Mouse (Mus musculus) heart, embryonic 14.5 days (tissue): ENCODE measurements around the gene Tln2. TPM values are rescaled to one million over a fixed set of nuclear protein-coding genes. Genes with fewer than 3 reads are reported as not detected.
A peak's percentile ranks its signal among the peaks of the same experiment; 100 is the strongest.

Experiments used
- ATAC-seq: fragments of 200-750 bp; cut with Nextera tagmentation; 2 replicates; pipeline ENCODE4 v1.8.0; 2017; ENCODE audit warnings: low read depth, moderate TSS enrichment; ENCODE audit not compliant: insufficient number of reproducible peaks, insufficient read depth, low FRiP score
- H3K27ac ChIP-seq, 2 experiments: fragments of 200-500 bp in 1 of 2; fragments of 300-500 bp in 1 of 2; sonication (generic) in 1 of 2; replicated peaks in 1 of 2; 2 replicates each; pipeline ENCODE4 v1.5.1; 2012 to 2014; ENCODE audit warnings: low read depth in 2 of 2, low read length in 2 of 2, control low read depth in 1 of 2, mild to moderate bottlenecking in 1 of 2, mixed read lengths in 1 of 2; ENCODE audit not compliant: control insufficient read depth in 1 of 2, insufficient read depth in 1 of 2
- H3K27me3 ChIP-seq: fragments of 300-500 bp; sonication (generic); 2 replicates; pipeline ENCODE4 v1.6.1; 2014; ENCODE audit warnings: mild to moderate bottlenecking, low read length, control low read depth; ENCODE audit not compliant: control insufficient read depth, insufficient read depth
- H3K36me3 ChIP-seq: fragments of 300-500 bp; sonication (generic); 2 replicates; pipeline ENCODE4 v1.6.1; 2014; ENCODE audit warnings: mild to moderate bottlenecking, control low read depth, low read length, mixed read lengths; ENCODE audit not compliant: control insufficient read depth, insufficient read depth
- H3K4me1 ChIP-seq, 2 experiments: fragments of 200-500 bp in 1 of 2; fragments of 300-500 bp in 1 of 2; sonication (generic) in 1 of 2; 2 replicates each; pipeline ENCODE4 v1.6.1; 2012 to 2014; ENCODE audit warnings: low read length in 2 of 2, control low read depth in 1 of 2, mixed read lengths in 1 of 2; ENCODE audit not compliant: control insufficient read depth in 2 of 2, insufficient read depth in 2 of 2
- H3K4me2 ChIP-seq: fragments of 300-500 bp; sonication (generic); 2 replicates; pipeline ENCODE4 v1.6.1; 2014; ENCODE audit warnings: mild to moderate bottlenecking, low read length
- H3K4me3 ChIP-seq, 2 experiments: fragments of 200-500 bp in 1 of 2; fragments of 300-500 bp in 1 of 2; sonication (generic) in 1 of 2; 2 replicates each; pipeline ENCODE4 v1.5.1; 2012 to 2014; ENCODE audit warnings: low read length in 2 of 2, mild to moderate bottlenecking in 2 of 2, control low read depth in 1 of 2, low read depth in 1 of 2, moderate library complexity in 1 of 2; ENCODE audit not compliant: control insufficient read depth in 1 of 2, insufficient read depth in 1 of 2
- H3K9ac ChIP-seq: fragments of 300-500 bp; sonication (generic); 2 replicates; pipeline ENCODE4 v1.6.1; 2014; ENCODE audit warnings: mild to moderate bottlenecking, low read length
- H3K9me3 ChIP-seq: fragments of 300-500 bp; sonication (generic); 2 replicates; pipeline ENCODE4 v1.6.1; 2016; ENCODE audit warnings: low read length, control low read depth; ENCODE audit not compliant: control insufficient read depth
- WGBS: fragments of 180-500 bp; shearing (Covaris S2); extraction: QIAGEN DNeasy Blood & Tissue Kit; methylation state at CpG from one replicate; pipeline ENCODE4 v1.1.7; 2014; 5-methylcytosine and 5-hydroxymethylcytosine counted together
- polyA plus RNA-seq: library from polyadenylated mRNA; unstranded; fragments of >200 nt; fragmentation: Nextera tagmentation; extraction: Ambion mirVana; gene quantifications from 2 replicates; pipeline ENCODE4 v1.2.1, GENCODE M21; 2014

The Tln2 gene
- polyA plus RNA-seq, 1 experiment from 2014 or later = 66.0 TPM

GRCm38 (mm10) chr9:67274296-67274695 lies 285.2 kb downstream of the Tln2 start:
- Histone ChIP-seq H3K4me2 (no peak overlapping the region), H3K36me3 (peaks cover 61% of the 10 kb centered on the region), H3K27me3 (no peaks in the 10 kb centered on the region), H3K27ac (no peak overlapping the region), H3K9ac (no peak overlapping the region), H3K4me3 (no peak overlapping the region), H3K9me3 (no peaks in the 10 kb centered on the region), H3K4me1 (peaks cover 15 to 26% of the 10 kb centered on the region in 2 experiments)
- no peak for ATAC-seq
- WGBS = 43% methylated on average over 3 of the region's 3 CpGs

GRCm38 (mm10) chr9:67273362-67273761 lies 286.1 kb downstream of the Tln2 start:
- Histone ChIP-seq H3K27me3 (no peaks in the 10 kb centered on the region), H3K9me3 (no peaks in the 10 kb centered on the region), H3K4me1 (peaks cover 16 to 32% of the 10 kb centered on the region in 2 experiments), H3K4me2 (no peak overlapping the region), H3K27ac (no peak overlapping the region), H3K36me3 (peaks cover 58% of the 10 kb centered on the region), H3K4me3 (no peak overlapping the region), H3K9ac (no peak overlapping the region)
- no peak for ATAC-seq

GRCm38 (mm10) chr9:67270734-67271133 lies 288.8 kb downstream of the Tln2 start:
- Histone ChIP-seq H3K4me2 (0 out of 2 replicates have a peak overlapping the region, but pooled peaks have one; percentile 1), H3K9me3 (no peaks in the 10 kb centered on the region), H3K27ac (peak overlapping the region; percentile 67 to 80), H3K27me3 (no peaks in the 10 kb centered on the region), H3K4me3 (no peak overlapping the region), H3K4me1 (peaks cover 20 to 47% of the 10 kb centered on the region in 2 experiments), H3K9ac (no peak overlapping the region), H3K36me3 (peaks cover 43% of the 10 kb centered on the region)
- 23% methylated on average over 7 of the region's 7 CpGs for WGBS
- peak; percentile 46 for ATAC-seq

- WGBS = 67% methylated on average over 7 of the region's 7 CpGs
- Histone ChIP-seq H3K4me3 (no peak overlapping the region), H3K4me1 (peaks cover 26 to 53% of the 10 kb centered on the region in 2 experiments), H3K9ac (no peak overlapping the region), H3K4me2 (no peak overlapping the region), H3K27me3 (no peaks in the 10 kb centered on the region), H3K27ac (peak overlapping the region; percentile 67 to 80), H3K36me3 (peaks cover 37% of the 10 kb centered on the region), H3K9me3 (no peaks in the 10 kb centered on the region)
- ATAC-seq = no peak
Observed at GRCm38 (mm10) chr9:67270061-67270595, 289.4 kb downstream of the Tln2 start.

- Histone ChIP-seq H3K27ac (no peak overlapping the region), H3K4me1 (peaks cover 34 to 69% of the 10 kb centered on the region in 2 experiments), H3K27me3 (no peaks in the 10 kb centered on the region), H3K4me2 (no peak overlapping the region), H3K36me3 (peaks cover 20% of the 10 kb centered on the region), H3K9me3 (no peaks in the 10 kb centered on the region), H3K9ac (no peak overlapping the region), H3K4me3 (no peak overlapping the region)
- 82% methylated on average over 8 of the region's 8 CpGs for WGBS
- ATAC-seq = no peak
Observed at GRCm38 (mm10) chr9:67267276-67267990, 292.1 kb downstream of the Tln2 start.

- Histone ChIP-seq H3K4me2 (no peak overlapping the region), H3K4me1 (peaks cover 29 to 68% of the 10 kb centered on the region in 2 experiments)
Observed at GRCm38 (mm10) chr9:67265513-67265912, 294.0 kb downstream of the Tln2 start.

GRCm38 (mm10) chr9:67264896-67265295 lies 294.6 kb downstream of the Tln2 start:
- Histone ChIP-seq H3K4me1 (peaks cover 24 to 65% of the 10 kb centered on the region in 2 experiments), H3K36me3 (peaks cover 29% of the 10 kb centered on the region), H3K27me3 (no peaks in the 10 kb centered on the region), H3K9me3 (no peaks in the 10 kb centered on the region), H3K4me2 (no peak overlapping the region), H3K27ac (peak overlapping the region; percentile 22 to 31; a peak in 2 of 4 replicates), H3K4me3 (no peak overlapping the region), H3K9ac (no peak overlapping the region)
- no peak for ATAC-seq
- 27% methylated on average over 2 of the region's 2 CpGs for WGBS

More at GRCm38 (mm10) chr9:67265513-67265912, 294.0 kb downstream of the Tln2 start:
- H3K4me3 ChIP-seq = no peak overlapping the region
- H3K36me3 ChIP-seq = peaks cover 24% of the 10 kb centered on the region
- H3K9ac ChIP-seq = no peak overlapping the region
- H3K27me3 ChIP-seq = no peaks in the 10 kb centered on the region
- H3K9me3 ChIP-seq = no peaks in the 10 kb centered on the region
- no peak for ATAC-seq
- WGBS = 81% methylated on average over 11 of the region's 11 CpGs
- peak overlapping the region; percentile 2 to 31; a peak in 3 of 4 replicates for H3K27ac ChIP-seq
